ENCODE assay signal across 9 mouse cellular contexts in the genomic region with DNA sequence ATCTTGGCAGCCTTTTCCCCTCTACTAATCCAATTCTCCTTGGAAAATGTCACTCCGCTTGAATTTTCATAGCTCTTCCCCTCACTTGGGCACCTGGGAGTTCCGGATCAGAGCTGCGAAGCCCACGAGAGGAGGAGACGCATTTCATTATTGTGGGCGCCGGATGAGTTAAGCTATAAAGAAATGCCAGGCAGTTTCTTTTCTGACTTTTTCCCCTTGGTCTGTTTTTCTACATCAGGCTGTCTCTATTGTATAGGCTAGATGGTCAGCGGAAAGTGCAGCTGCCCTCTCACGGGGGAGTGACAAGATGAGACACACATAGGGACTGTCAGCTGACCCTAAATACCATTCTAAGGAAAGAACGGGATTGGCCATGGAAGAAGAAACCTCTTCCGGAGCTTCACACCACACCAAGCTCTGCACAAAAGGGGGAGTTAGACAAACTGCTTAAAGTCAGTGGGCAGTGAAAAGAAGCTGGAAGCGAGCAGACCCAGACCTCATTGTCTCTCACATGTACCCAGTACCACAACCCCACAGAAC.
DNase-seq lines count a peak whose midpoint lies in the region; ATAC-seq and TF ChIP-seq lines count a peak whose summit lies in the region.
"Had no signal": no experiment of that assay in that cellular context is flagged by ENCODE, and none has a peak within 500 bp of the region (broad histone marks: within the 10 kb centered on the region; RNA-seq: fewer than 3 reads in every experiment).

No protein-coding gene starts in this region.

- peak overlapping the region; percentile 21; the same call in 1 of the 2 replicates for H3K4me2 ChIP-seq in stomach, embryonic 16.5 days (ENCODE audit: low read depth, low read length)
- no peak overlapping the region for H3K4me2 ChIP-seq in stomach, postnatal 0 days (replicated peaks; ENCODE audit: low read depth)
- peak overlapping the region; percentile 28 for H3K4me2 ChIP-seq in midbrain, postnatal 0 days (ENCODE audit: low read depth, low read length, poor library complexity, severe bottlenecking)

- H3K36me3 ChIP-seq in stomach, embryonic 16.5 days (ENCODE audit: control insufficient read depth, insufficient read depth, low read length), result no peaks in the 10 kb centered on the region
- H3K36me3 ChIP-seq in stomach, postnatal 0 days (ENCODE audit: control insufficient read depth, insufficient read depth, low read length), result no peaks in the 10 kb centered on the region
- no peaks in the 10 kb centered on the region for H3K36me3 ChIP-seq in limb, embryonic 10.5 days
- H3K36me3 ChIP-seq in midbrain, postnatal 0 days (ENCODE audit: insufficient read depth, low read length), result no peaks in the 10 kb centered on the region

- 68% methylated on average over 12 of the region's 12 CpGs for WGBS in stomach, embryonic 16.5 days
- WGBS in stomach, postnatal 0 days, result 77% methylated on average over 12 of the region's 12 CpGs
- WGBS in limb, embryonic 10.5 days, result 71% methylated on average over 12 of the region's 12 CpGs
- WGBS in midbrain, postnatal 0 days, result 29% methylated on average over 12 of the region's 12 CpGs

- DNase-seq in heart, adult 11 months, result peak; percentile 94
- DNase-seq in heart, postnatal 4 days, result no peak
- no peak for DNase-seq in stomach, postnatal 0 days (ENCODE audit: low spot score)
- no peak for DNase-seq in limb, embryonic 10.5 days (ENCODE audit: low spot score)
- no peak for DNase-seq in midbrain, postnatal 0 days (ENCODE audit: low spot score)
- no peak for DNase-seq in left cerebral cortex, postnatal 14 days (ENCODE audit: low spot score in 2 of 2)
- no peak for DNase-seq in gastrocnemius, adult 18-20 months (ENCODE audit: low spot score)
- DNase-seq: cerebellum, adult 11 months had no signal

- intact Hi-C loops in left cerebral cortex, postnatal 14 days (cut with DNase I), result no loop called here

- H3K9me3 ChIP-seq in stomach, embryonic 16.5 days (replicated peaks; ENCODE audit: control insufficient read depth, low read length), result no peaks in the 10 kb centered on the region
- H3K9me3 ChIP-seq in stomach, postnatal 0 days (ENCODE audit: control insufficient read depth, low read length), result no peaks in the 10 kb centered on the region
- H3K9me3 ChIP-seq in limb, embryonic 10.5 days (replicated peaks), result no peaks in the 10 kb centered on the region
- no peaks in the 10 kb centered on the region for H3K9me3 ChIP-seq in midbrain, postnatal 0 days (ENCODE audit: low read length)

- TF ChIP-seq EP300 in stomach, postnatal 0 days (optimal IDR thresholded peaks at IDR 0.05), result no peak

- no peak for TF ChIP-seq CTCF in stomach, postnatal 0 days (IDR thresholded peaks at IDR 0.05; ENCODE audit: low read depth)
- TF ChIP-seq CTCF in midbrain, postnatal 0 days (IDR thresholded peaks at IDR 0.05), result no peak

- no peak overlapping the region for H3K9ac ChIP-seq in stomach, embryonic 16.5 days (ENCODE audit: low read length)
- no peak overlapping the region for H3K9ac ChIP-seq in stomach, postnatal 0 days (ENCODE audit: low read length)
- H3K9ac ChIP-seq in midbrain, postnatal 0 days (replicated peaks; ENCODE audit: low read length, poor library complexity, severe bottlenecking), result 0 out of 2 replicates have a peak overlapping the region, but pooled peaks have one; percentile 1

- ATAC-seq in stomach, embryonic 16.5 days (ENCODE audit: insufficient read depth, low FRiP score), result no peak
- no peak for ATAC-seq in stomach, postnatal 0 days (ENCODE audit: low FRiP score, low TSS enrichment)
- ATAC-seq in midbrain, postnatal 0 days (ENCODE audit: low FRiP score), result no peak

- peaks cover 6% of the 10 kb centered on the region; the same call in 1 of the 2 replicates for H3K4me1 ChIP-seq in stomach, embryonic 16.5 days (ENCODE audit: control insufficient read depth, insufficient read depth, low read length)
- 0 out of 2 replicates have a peak, but pooled peaks cover 2% of the 10 kb centered on the region for H3K4me1 ChIP-seq in stomach, postnatal 0 days (replicated peaks; ENCODE audit: control insufficient read depth, insufficient read depth)
- H3K4me1 ChIP-seq in limb, embryonic 10.5 days, result peaks cover 11% of the 10 kb centered on the region
- H3K4me1 ChIP-seq in midbrain, postnatal 0 days (ENCODE audit: insufficient read depth, low read length), result peaks cover 9% of the 10 kb centered on the region; the same call in 1 of the 2 replicates

- H3K4me3 ChIP-seq in stomach, embryonic 16.5 days (replicated peaks; ENCODE audit: low read length), result no peak overlapping the region
- H3K4me3 ChIP-seq in stomach, postnatal 0 days (ENCODE audit: low read depth, low read length), result no peak overlapping the region
- H3K4me3 ChIP-seq in limb, embryonic 10.5 days, result no peak overlapping the region
- H3K4me3 ChIP-seq in midbrain, postnatal 0 days (ENCODE audit: low read depth, low read length), result no peak overlapping the region

- H3K27ac ChIP-seq in stomach, embryonic 16.5 days (ENCODE audit: low read length), result no peak overlapping the region
- H3K27ac ChIP-seq in stomach, postnatal 0 days (replicated peaks), result no peak overlapping the region
- peak overlapping the region; percentile 46; the same call in 1 of the 2 replicates for H3K27ac ChIP-seq in limb, embryonic 10.5 days
- no peak overlapping the region for H3K27ac ChIP-seq in midbrain, postnatal 0 days (ENCODE audit: low read depth, low read length)

- no peaks in the 10 kb centered on the region for H3K27me3 ChIP-seq in stomach, embryonic 16.5 days (ENCODE audit: control insufficient read depth, insufficient read depth, low read length)
- H3K27me3 ChIP-seq in stomach, postnatal 0 days (ENCODE audit: control insufficient read depth, insufficient read depth, low read length), result no peaks in the 10 kb centered on the region
- no peaks in the 10 kb centered on the region for H3K27me3 ChIP-seq in limb, embryonic 10.5 days (ENCODE audit: low read depth, poor library complexity, severe bottlenecking)
- H3K27me3 ChIP-seq in midbrain, postnatal 0 days (ENCODE audit: insufficient read depth, low read length), result no peaks in the 10 kb centered on the region
